Mouse (Mus musculus) neural tube, embryonic 11.5 days (tissue): ENCODE data around the gene Krtap13-1. TPM values are rescaled to one million over a fixed set of nuclear protein-coding genes. Genes with fewer than 3 reads are reported as not detected.
"Not testable (repeated sequence)": the region's sequence is repeated elsewhere in the genome, so short reads cannot be mapped to it uniquely, and the experiment has no call there.

ENCODE experiments used
- ATAC-seq: fragments of 200-750 bp; cut with Nextera tagmentation; 2 replicates; pipeline ENCODE4 v1.8.0; 2017; ENCODE audit warnings: moderate number of reproducible peaks, mild to moderate bottlenecking, moderate TSS enrichment, moderate library complexity; ENCODE audit not compliant: insufficient read depth, low FRiP score, low TSS enrichment
- DNase-seq: peaks from one replicate; pipeline ENCODE4 v3.0.0-alpha.2; 2015; ENCODE audit warnings: low spot score
- H3K27ac ChIP-seq: fragments of 300-500 bp; sonication (generic); 2 replicates; pipeline ENCODE4 v1.5.1; 2014; ENCODE audit warnings: low read depth, mild to moderate bottlenecking, low read length
- H3K27me3 ChIP-seq: fragments of 300-500 bp; sonication (generic); 2 replicates; pipeline ENCODE4 v1.6.1; 2014; ENCODE audit warnings: mild to moderate bottlenecking, low read length, mixed read lengths; ENCODE audit not compliant: control insufficient read depth, insufficient read depth
- H3K36me3 ChIP-seq: fragments of 300-500 bp; sonication (generic); 2 replicates; pipeline ENCODE4 v1.6.1; 2014; ENCODE audit warnings: mild to moderate bottlenecking, low read length, moderate library complexity, mixed read lengths; ENCODE audit not compliant: control insufficient read depth, insufficient read depth
- H3K4me1 ChIP-seq: fragments of 300-500 bp; sonication (generic); 2 replicates; pipeline ENCODE4 v1.6.1; 2014; ENCODE audit warnings: low read length, mixed read lengths; ENCODE audit not compliant: control insufficient read depth, insufficient read depth
- H3K4me2 ChIP-seq: fragments of 300-500 bp; sonication (generic); 2 replicates; pipeline ENCODE4 v1.6.1; 2014; ENCODE audit warnings: low read depth, mild to moderate bottlenecking, moderate library complexity
- H3K4me3 ChIP-seq: fragments of 300-500 bp; sonication (generic); 2 replicates; pipeline ENCODE4 v1.5.1; 2014; ENCODE audit warnings: low read depth, low read length
- H3K9ac ChIP-seq: fragments of 300-500 bp; sonication (generic); 2 replicates; pipeline ENCODE4 v1.6.1; 2014; ENCODE audit warnings: mild to moderate bottlenecking, low read length
- H3K9me3 ChIP-seq: fragments of 300-500 bp; sonication (generic); 2 replicates; pipeline ENCODE4 v1.6.1; 2016; ENCODE audit warnings: low read length; ENCODE audit not compliant: control insufficient read depth
- WGBS: fragments of 180-500 bp; shearing (Covaris S2); extraction: QIAGEN DNeasy Blood & Tissue Kit; methylation state at CpG from one replicate; pipeline ENCODE4 v1.1.7; 2014; 5-methylcytosine and 5-hydroxymethylcytosine counted together
- polyA plus RNA-seq: library from polyadenylated mRNA; unstranded; fragments of >200 nt; fragmentation: Nextera tagmentation; extraction: Ambion mirVana; gene quantifications from 2 replicates; pipeline ENCODE4 v1.2.1, GENCODE M21; 2014

Gene Krtap13-1
- polyA plus RNA-seq, 1 experiment from 2014 or later, result not detected

- no peaks in the 10 kb centered on the region for H3K9me3 ChIP-seq
- H3K36me3 ChIP-seq, result no peaks in the 10 kb centered on the region
- DNase-seq (no peak), ATAC-seq (no peak)
- H3K4me2 ChIP-seq, result no peak overlapping the region
- 26% methylated on average over 1 of the region's 1 CpGs for WGBS
- no peaks in the 10 kb centered on the region for H3K4me1 ChIP-seq
- H3K27me3 ChIP-seq, result no peaks in the 10 kb centered on the region
- no peak overlapping the region for H3K9ac ChIP-seq
- no peak overlapping the region for H3K27ac ChIP-seq
- H3K4me3 ChIP-seq, result no peak overlapping the region
Observed at GRCm38 (mm10) chr16:88720031-88720430, 8.6 kb upstream of the Krtap13-1 start.

GRCm38 (mm10) chr16:88735391-88735790 is 6.7 kb downstream of the Krtap13-1 start:
- no peak for DNase-seq
- 77% methylated on average over 2 of the region's 2 CpGs for WGBS

GRCm38 (mm10) chr16:88744750-88745340 is 16.2 kb downstream of the Krtap13-1 start:
- Histone ChIP-seq H3K27ac (no peak overlapping the region), H3K4me2 (no peak overlapping the region), H3K36me3 (no peaks in the 10 kb centered on the region), H3K27me3 (no peaks in the 10 kb centered on the region), H3K4me1 (no peaks in the 10 kb centered on the region), H3K4me3 (no peak overlapping the region), H3K9me3 (no peaks in the 10 kb centered on the region), H3K9ac (no peak overlapping the region)
- no peak for DNase-seq
- 92% methylated on average over 4 of the region's 4 CpGs for WGBS
- no peak for ATAC-seq

More at GRCm38 (mm10) chr16:88735391-88735790, 6.7 kb downstream of the Krtap13-1 start:
- Histone ChIP-seq H3K4me3 (no peak overlapping the region), H3K4me1 (no peaks in the 10 kb centered on the region), H3K9me3 (no peaks in the 10 kb centered on the region), H3K9ac (no peak overlapping the region), H3K27me3 (no peaks in the 10 kb centered on the region), H3K27ac (no peak overlapping the region), H3K4me2 (no peak overlapping the region), H3K36me3 (no peaks in the 10 kb centered on the region)
- no peak for ATAC-seq

- Histone ChIP-seq H3K4me1 (no peaks in the 10 kb centered on the region), H3K4me3 (no peak overlapping the region), H3K9me3 (no peaks in the 10 kb centered on the region), H3K4me2 (no peak overlapping the region), H3K9ac (no peak overlapping the region), H3K27ac (no peak overlapping the region), H3K36me3 (no peaks in the 10 kb centered on the region), H3K27me3 (no peaks in the 10 kb centered on the region)
- DNase-seq (no peak), ATAC-seq (no peak)
- WGBS, result 77% methylated on average over 4 of the region's 4 CpGs
Observed at GRCm38 (mm10) chr16:88747943-88748342, 19.3 kb downstream of the Krtap13-1 start.

- H3K9me3 ChIP-seq, DNase-seq, ATAC-seq, H3K36me3 ChIP-seq, H3K4me1 ChIP-seq, H3K27me3 ChIP-seq, H3K4me2 ChIP-seq, H3K9ac ChIP-seq, H3K27ac ChIP-seq, H3K4me3 ChIP-seq: not testable (repeated sequence)
- 76% methylated on average over 3 of the region's 3 CpGs for WGBS
Observed at GRCm38 (mm10) chr16:88751535-88751934, 22.9 kb downstream of the Krtap13-1 start, which contains the start of gene Krtap13. Gene Krtap13, minus strand, starts transcription at chr16:88751635.

GRCm38 (mm10) chr16:88758547-88758946 is 29.9 kb downstream of the Krtap13-1 start, which contains the start of gene 2310034C09Rik:
Gene 2310034C09Rik, plus strand, starts transcription at chr16:88758847.
- WGBS, result 82% methylated on average over 3 of the region's 3 CpGs
- DNase-seq, ATAC-seq, H3K9me3 ChIP-seq, H3K4me3 ChIP-seq, H3K4me1 ChIP-seq, H3K27me3 ChIP-seq, H3K9ac ChIP-seq, H3K4me2 ChIP-seq, H3K36me3 ChIP-seq, H3K27ac ChIP-seq: not testable (repeated sequence)

- H3K36me3 ChIP-seq, result no peaks in the 10 kb centered on the region
- H3K4me2 ChIP-seq, result no peak within 1 kb of the TSS
- H3K4me3 ChIP-seq, result no peak within 1 kb of the TSS
- H3K27me3 ChIP-seq, result no peaks in the 10 kb centered on the region
- no peak within 1 kb of the TSS for H3K27ac ChIP-seq
- 86% methylated on average over 2 of the region's 2 CpGs for WGBS
- ATAC-seq (no peak), DNase-seq (no peak)
- H3K4me1 ChIP-seq, result no peaks in the 10 kb centered on the region
- no peak within 1 kb of the TSS for H3K9ac ChIP-seq
- no peaks in the 10 kb centered on the region for H3K9me3 ChIP-seq
Observed at GRCm38 (mm10) chr16:88774106-88774505, 45.4 kb downstream of the Krtap13-1 start, which contains the start of gene 2310057N15Rik. Gene 2310057N15Rik, minus strand, starts transcription at chr16:88774206.

GRCm38 (mm10) chr16:88777596-88777995 is 48.9 kb downstream of the Krtap13-1 start, which contains the start of gene Gm5965:
Gene Gm5965, plus strand, starts transcription at chr16:88777896.
- no peak for DNase-seq
- Histone ChIP-seq H3K27me3 (no peaks in the 10 kb centered on the region), H3K4me1 (no peaks in the 10 kb centered on the region), H3K27ac (no peak within 1 kb of the TSS), H3K36me3 (no peaks in the 10 kb centered on the region), H3K4me3 (no peak within 1 kb of the TSS), H3K9ac (no peak within 1 kb of the TSS), H3K9me3 (no peaks in the 10 kb centered on the region), H3K4me2 (no peak within 1 kb of the TSS)
- WGBS, result 89% methylated on average over 5 of the region's 6 CpGs
- no peak for ATAC-seq
